Mouse (Mus musculus) embryonic facial prominence, embryonic 13.5 days (tissue): Measurements from ENCODE around the gene Arih2. TPM values are rescaled to one million over a fixed set of nuclear protein-coding genes. Genes with fewer than 3 reads are reported as not detected.
"Not testable (repeated sequence)": the region's sequence is repeated elsewhere in the genome, so short reads cannot be mapped to it uniquely, and the experiment has no call there.

Experiments
- ATAC-seq: fragments of 200-750 bp; cut with Nextera tagmentation; 2 replicates; pipeline ENCODE4 v1.8.0; 2017; ENCODE audit warnings: low read depth; ENCODE audit not compliant: insufficient number of reproducible peaks, insufficient read depth, low FRiP score, low TSS enrichment
- H3K27ac ChIP-seq: fragments of 300-500 bp; sonication (generic); 2 replicates; pipeline ENCODE4 v1.5.1; 2015; ENCODE audit warnings: moderate library complexity, mild to moderate bottlenecking, inconsistent platforms
- H3K27me3 ChIP-seq: fragments of 300-500 bp; sonication (generic); 2 replicates; pipeline ENCODE4 v1.6.1; 2015; ENCODE audit warnings: mild to moderate bottlenecking, inconsistent platforms
- H3K36me3 ChIP-seq: fragments of 300-500 bp; sonication (generic); 2 replicates; pipeline ENCODE4 v1.6.1; 2015; ENCODE audit warnings: mild to moderate bottlenecking, inconsistent platforms
- H3K4me1 ChIP-seq: fragments of 300-500 bp; sonication (generic); 2 replicates; pipeline ENCODE4 v1.6.1; 2015; ENCODE audit warnings: inconsistent platforms
- H3K4me2 ChIP-seq: fragments of 300-500 bp; sonication (generic); 2 replicates; pipeline ENCODE4 v1.6.1; 2015; ENCODE audit warnings: moderate library complexity, mild to moderate bottlenecking, inconsistent platforms
- H3K4me3 ChIP-seq: fragments of 300-500 bp; sonication (generic); 2 replicates; pipeline ENCODE4 v1.5.1; 2015; ENCODE audit warnings: mild to moderate bottlenecking, inconsistent platforms
- H3K9ac ChIP-seq: fragments of 300-500 bp; sonication (generic); 2 replicates; pipeline ENCODE4 v1.6.1; 2015; ENCODE audit warnings: mild to moderate bottlenecking, inconsistent platforms
- H3K9me3 ChIP-seq: fragments of 300-500 bp; sonication (generic); 2 replicates; pipeline ENCODE4 v1.6.1; 2016; ENCODE audit warnings: inconsistent platforms
- WGBS: fragments of 180-500 bp; shearing (Covaris S2); methylation state at CpG from one replicate; pipeline ENCODE4 v1.1.7; 2015; ENCODE audit warnings: mixed read lengths; 5-methylcytosine and 5-hydroxymethylcytosine counted together
- polyA plus RNA-seq: library from polyadenylated mRNA; unstranded; fragments of >200 nt; fragmentation: Nextera tagmentation; extraction: Ambion mirVana; gene quantifications from 2 replicates; pipeline ENCODE4 v1.2.1, GENCODE M21; 2015

Gene Arih2
- polyA plus RNA-seq, 1 experiment from 2014 or later, result 53.7 TPM

DNA sequence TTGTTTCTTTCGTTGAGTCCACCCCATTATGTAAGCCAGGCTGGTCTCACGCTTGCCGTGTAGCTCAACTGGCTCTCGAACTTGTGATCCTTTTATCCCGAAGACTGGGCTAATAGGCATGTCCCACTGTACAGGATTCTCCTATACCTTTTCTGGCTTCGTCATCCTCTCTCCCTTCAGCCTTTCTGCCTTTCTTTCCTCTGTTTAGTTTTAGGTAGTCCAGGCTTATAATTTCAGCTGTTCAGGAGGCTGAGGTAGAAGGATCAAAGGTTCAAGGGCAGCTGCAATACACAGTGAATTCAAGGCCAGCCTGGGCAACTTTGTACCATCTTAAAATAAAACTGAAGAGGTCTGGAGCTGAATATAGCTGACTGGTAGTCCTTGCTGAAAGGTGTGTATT is 38.0 kb upstream of the Arih2 start:
- no peak overlapping the region for H3K9ac ChIP-seq
- 79% methylated on average over 6 of the region's 6 CpGs for WGBS
- no peak for ATAC-seq
- H3K4me2 ChIP-seq, result no peak overlapping the region
- H3K36me3 ChIP-seq, result peaks cover 29% of the 10 kb centered on the region
- no peaks in the 10 kb centered on the region for H3K27me3 ChIP-seq
- no peak overlapping the region for H3K4me3 ChIP-seq
- H3K4me1 ChIP-seq, result peaks cover 5% of the 10 kb centered on the region
- no peaks in the 10 kb centered on the region for H3K9me3 ChIP-seq
- no peak overlapping the region for H3K27ac ChIP-seq

GRCm38 (mm10) chr9:108686475-108686887 is 37.3 kb upstream of the Arih2 start:
- Histone ChIP-seq H3K27me3 (no peaks in the 10 kb centered on the region), H3K9me3 (no peaks in the 10 kb centered on the region), H3K4me2 (no peak overlapping the region), H3K27ac (no peak overlapping the region), H3K4me1 (peaks cover under 1% of the 10 kb centered on the region), H3K9ac (no peak overlapping the region), H3K36me3 (peaks cover 33% of the 10 kb centered on the region), H3K4me3 (no peak overlapping the region)
- WGBS, result 50% methylated on average over 4 of the region's 4 CpGs
- ATAC-seq, result no peak

DNA sequence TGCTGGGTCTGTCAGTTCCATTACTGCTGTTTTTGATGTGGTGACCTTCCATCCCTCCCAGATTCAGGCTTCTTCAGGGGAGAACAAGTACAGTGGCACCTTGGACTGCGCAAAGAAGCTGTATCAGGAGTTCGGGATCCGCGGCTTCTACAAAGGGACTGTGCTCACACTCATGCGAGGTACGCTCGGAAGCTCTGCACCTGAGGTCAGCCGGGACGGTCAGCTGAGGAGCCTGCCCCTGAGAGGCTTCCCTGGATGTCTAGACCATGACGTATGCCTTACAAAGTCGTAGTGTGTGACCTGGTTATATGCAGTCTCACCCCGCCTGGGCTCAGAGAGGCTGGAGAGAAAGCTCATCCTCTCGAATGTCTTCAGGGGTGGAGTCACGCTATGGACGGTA is 30.8 kb upstream of the Arih2 start:
- H3K9ac ChIP-seq, result no peak overlapping the region
- H3K4me2 ChIP-seq, result no peak overlapping the region
- WGBS, result 92% methylated on average over 15 of the region's 15 CpGs
- no peak overlapping the region for H3K27ac ChIP-seq
- no peaks in the 10 kb centered on the region for H3K9me3 ChIP-seq
- no peak overlapping the region for H3K4me3 ChIP-seq
- H3K4me1 ChIP-seq, result no peaks in the 10 kb centered on the region
- peaks cover 68% of the 10 kb centered on the region for H3K36me3 ChIP-seq
- H3K27me3 ChIP-seq, result no peaks in the 10 kb centered on the region
- no peak for ATAC-seq

DNA sequence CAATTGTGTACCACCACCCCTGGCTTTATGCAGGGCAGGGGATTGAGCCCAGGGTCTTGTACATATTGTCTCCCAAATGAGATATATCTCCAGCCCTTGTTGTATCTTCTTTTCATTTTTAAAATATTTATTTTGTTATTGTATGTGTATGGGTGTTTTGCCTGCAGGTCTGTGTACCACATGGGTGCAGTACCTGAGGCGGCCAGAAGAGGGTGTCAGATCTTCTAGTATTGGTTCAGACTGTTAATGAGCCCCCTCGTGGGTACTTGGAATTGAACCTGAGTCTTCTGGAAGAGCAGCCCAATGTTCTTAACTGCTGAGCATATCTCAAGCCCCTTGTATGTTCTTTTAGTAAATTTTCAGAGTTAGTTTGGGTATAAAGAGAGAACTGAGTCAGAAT is 24.0 kb upstream of the Arih2 start:
- H3K9ac ChIP-seq, result no peak overlapping the region
- no peak overlapping the region for H3K27ac ChIP-seq
- H3K36me3 ChIP-seq, result peaks cover 66% of the 10 kb centered on the region
- no peaks in the 10 kb centered on the region for H3K27me3 ChIP-seq
- ATAC-seq, result no peak
- H3K4me3 ChIP-seq, result no peak overlapping the region
- WGBS, result 48% methylated on average over 2 of the region's 2 CpGs
- H3K4me2 ChIP-seq, result no peak overlapping the region
- no peaks in the 10 kb centered on the region for H3K4me1 ChIP-seq
- no peaks in the 10 kb centered on the region for H3K9me3 ChIP-seq

DNA sequence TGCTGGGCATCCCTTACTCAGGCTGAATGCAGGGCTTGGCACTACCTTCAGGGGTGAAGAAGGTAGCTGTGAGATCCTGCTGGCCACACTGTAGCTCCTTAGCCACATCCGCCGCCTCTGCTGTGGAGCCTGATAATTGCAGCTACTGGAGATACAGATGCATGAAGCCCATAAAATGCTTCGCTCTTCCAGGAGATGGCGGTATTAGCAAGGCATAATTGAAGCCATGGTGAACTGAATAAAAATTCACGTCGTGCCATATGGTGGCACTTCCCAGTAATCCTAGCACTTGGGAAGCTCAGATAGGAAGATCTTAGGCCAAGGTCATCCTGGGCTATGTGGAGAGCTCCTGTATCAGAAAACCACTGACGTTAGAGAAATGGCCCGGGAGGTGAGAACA is 20.7 kb upstream of the Arih2 start:
- no peak overlapping the region for H3K4me3 ChIP-seq
- peaks cover 46% of the 10 kb centered on the region for H3K36me3 ChIP-seq
- 53% methylated on average over 8 of the region's 8 CpGs for WGBS
- H3K27me3 ChIP-seq, result no peaks in the 10 kb centered on the region
- no peaks in the 10 kb centered on the region for H3K9me3 ChIP-seq
- ATAC-seq, result no peak
- no peaks in the 10 kb centered on the region for H3K4me1 ChIP-seq
- no peak overlapping the region for H3K27ac ChIP-seq
- no peak overlapping the region for H3K4me2 ChIP-seq
- H3K9ac ChIP-seq, result no peak overlapping the region

DNA sequence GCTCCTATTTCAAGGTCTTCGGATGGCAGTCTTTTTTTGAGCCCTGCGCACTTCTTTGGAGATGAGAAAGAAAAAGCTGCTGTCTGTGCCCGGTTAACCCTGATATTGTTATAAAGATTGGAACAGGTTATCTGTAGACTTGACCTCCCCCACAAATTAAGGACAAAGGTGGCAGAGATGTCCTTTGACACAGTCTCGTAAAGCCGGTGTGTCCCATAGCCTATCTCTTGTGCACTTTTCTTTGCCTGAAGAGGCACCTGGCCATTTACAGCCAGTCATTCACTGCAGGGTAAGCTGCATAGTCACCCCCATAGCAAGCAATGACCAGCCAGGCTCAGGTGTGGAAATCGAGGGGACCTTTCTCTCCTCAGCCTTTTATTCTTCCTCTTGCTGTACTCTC is 13.5 kb upstream of the Arih2 start:
- Histone ChIP-seq H3K4me3 (peak overlapping the region; percentile 71), H3K9me3 (no peaks in the 10 kb centered on the region), H3K27ac (no peak overlapping the region), H3K4me2 (peak overlapping the region; percentile 66), H3K4me1 (peaks cover 10% of the 10 kb centered on the region), H3K9ac (peak overlapping the region; percentile 74), H3K27me3 (no peaks in the 10 kb centered on the region), H3K36me3 (no peaks in the 10 kb centered on the region)
- ATAC-seq, result no peak
- 45% methylated on average over 6 of the region's 6 CpGs for WGBS

DNA sequence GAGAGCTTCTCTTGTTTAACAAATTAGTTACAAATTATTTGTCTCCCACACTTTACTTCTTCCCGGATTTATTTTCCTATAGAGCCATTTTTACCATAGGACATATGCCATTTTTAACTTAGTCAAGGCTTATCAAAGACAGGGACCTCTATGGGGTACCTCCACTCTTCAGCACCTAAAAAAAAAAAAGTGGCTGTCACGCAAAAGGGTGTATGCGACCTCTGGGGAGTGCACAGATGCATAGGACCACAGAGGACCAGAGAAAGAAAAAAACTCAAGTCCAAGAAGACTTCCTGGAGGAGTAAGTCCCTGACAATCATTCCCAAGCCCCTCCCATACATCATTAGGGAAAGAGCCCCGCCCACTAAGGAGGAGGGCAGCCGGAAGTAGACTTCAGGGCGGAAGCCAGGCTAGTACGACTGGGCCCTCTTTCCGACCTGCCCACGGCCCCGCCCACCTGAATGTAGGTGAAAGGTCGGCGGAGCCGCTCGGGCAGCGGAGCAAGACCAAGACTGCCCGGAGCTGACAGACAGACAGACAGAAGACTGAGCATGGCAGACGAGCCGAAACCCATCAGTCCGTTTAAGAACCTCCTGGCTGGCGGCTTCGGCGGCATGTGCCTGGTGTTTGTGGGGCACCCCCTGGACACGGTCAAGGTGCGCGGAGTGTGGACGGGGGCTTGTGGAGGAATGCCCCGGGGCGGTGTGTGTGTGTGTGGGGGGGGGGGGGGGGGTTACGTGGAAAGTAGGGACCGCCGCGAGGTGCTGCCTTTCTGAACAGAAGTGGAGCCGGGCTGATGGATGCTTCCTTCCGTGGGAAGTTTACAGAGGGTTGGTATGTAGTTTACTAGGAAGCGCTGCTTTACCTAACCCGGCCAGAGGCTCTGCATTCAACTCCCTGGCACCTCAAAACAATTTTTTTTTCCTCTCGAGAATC is 12.8 kb upstream of the Arih2 start, which contains the start of gene Slc25a20:
Gene Slc25a20 (plus strand): TSS at position 412 of the 936 bp plus-strand sequence.
- Histone ChIP-seq H3K9me3 (no peaks in the 10 kb centered on the region), H3K27me3 (no peaks in the 10 kb centered on the region), H3K4me1 (peaks cover 10% of the 10 kb centered on the region), H3K36me3 (no peaks in the 10 kb centered on the region), H3K27ac (no peak within 1 kb of the TSS), H3K4me2 (peak within 1 kb of the TSS; percentile 66), H3K9ac (peak within 1 kb of the TSS; percentile 74), H3K4me3 (peak within 1 kb of the TSS; percentile 71)
- WGBS, result 2% methylated on average over 36 of the region's 37 CpGs
- peak; percentile 86 for ATAC-seq

DNA sequence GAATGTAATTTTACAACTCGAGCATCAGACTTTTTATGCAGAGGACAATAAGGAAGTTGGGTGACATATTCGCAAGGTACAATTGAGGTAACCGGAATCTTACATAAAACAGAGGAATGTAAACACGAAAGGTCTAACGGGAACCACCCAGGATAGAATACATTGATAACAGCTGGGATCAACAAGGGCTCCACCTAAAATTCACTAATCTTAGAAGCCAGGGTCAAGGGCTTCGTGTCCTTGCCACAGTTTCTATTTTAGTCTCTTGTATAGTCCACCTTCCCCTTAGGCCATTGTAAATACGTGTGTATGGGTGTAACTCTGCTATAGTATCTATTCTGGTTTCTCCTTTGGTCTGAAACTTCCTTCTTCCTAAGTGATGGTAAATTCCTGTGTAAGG is 6.7 kb upstream of the Arih2 start:
- not testable (repeated sequence) for H3K36me3 ChIP-seq, H3K4me1 ChIP-seq, H3K27ac ChIP-seq, H3K9me3 ChIP-seq, ATAC-seq, H3K4me2 ChIP-seq, H3K9ac ChIP-seq, H3K4me3 ChIP-seq, H3K27me3 ChIP-seq
- WGBS, result 78% methylated on average over 7 of the region's 7 CpGs

DNA sequence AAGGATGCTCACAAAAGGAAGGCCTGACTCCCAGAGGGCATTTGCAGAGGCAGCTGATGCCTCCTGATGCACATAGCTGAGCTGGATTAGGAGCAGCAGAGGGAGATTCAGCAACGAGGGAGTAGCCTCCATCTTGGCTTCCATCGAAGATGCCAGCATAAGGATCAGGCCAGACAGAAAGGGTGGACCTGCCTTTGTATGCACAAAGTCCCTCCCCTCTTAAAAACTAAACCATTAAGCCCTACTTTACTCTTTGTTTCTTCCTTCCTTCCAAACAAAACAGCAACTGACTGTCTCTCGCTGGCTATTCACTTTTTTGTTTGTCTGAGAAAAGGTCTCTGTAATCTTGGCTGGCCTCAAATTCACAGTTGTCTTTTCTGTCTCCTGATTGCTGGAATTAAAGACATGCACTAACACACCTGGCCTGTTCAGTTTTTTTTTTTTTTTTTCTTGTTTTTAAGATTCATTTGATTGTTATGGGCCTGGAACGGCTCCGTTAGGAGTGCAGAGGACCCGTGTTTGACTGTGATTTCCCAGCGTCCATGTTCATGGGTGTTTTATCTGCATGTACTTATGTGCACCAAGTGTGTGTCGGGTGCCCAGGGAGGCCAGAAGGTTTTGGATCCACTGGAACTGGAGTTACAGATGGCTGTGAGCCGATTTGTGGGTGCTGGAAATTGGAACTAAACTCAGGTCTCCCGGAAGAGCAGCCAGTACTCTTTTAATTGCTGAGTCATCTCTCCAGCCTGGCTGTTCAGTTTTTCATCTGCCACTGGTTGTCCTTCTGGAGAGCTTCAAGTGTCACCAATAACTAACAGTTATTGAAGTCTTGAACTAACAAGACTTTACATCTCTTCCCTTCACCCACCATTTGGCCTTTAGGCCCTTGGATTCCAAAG is 5.6 kb upstream of the Arih2 start:
- H3K4me2 ChIP-seq, result no peak overlapping the region
- no peaks in the 10 kb centered on the region for H3K36me3 ChIP-seq
- peaks cover 4% of the 10 kb centered on the region for H3K4me1 ChIP-seq
- no peak overlapping the region for H3K9ac ChIP-seq
- H3K4me3 ChIP-seq, result no peak overlapping the region
- no peak overlapping the region for H3K27ac ChIP-seq
- no peaks in the 10 kb centered on the region for H3K9me3 ChIP-seq
- no peaks in the 10 kb centered on the region for H3K27me3 ChIP-seq
- 77% methylated on average over 10 of the region's 10 CpGs for WGBS
- ATAC-seq, result no peak

GRCm38 (mm10) chr9:108649561-108650440 is 615 bp upstream of the Arih2 start:
- no peaks in the 10 kb centered on the region for H3K27me3 ChIP-seq
- peaks cover 12% of the 10 kb centered on the region for H3K4me1 ChIP-seq
- 30% methylated on average over 29 of the region's 29 CpGs for WGBS
- peak overlapping the region; percentile 93 for H3K9ac ChIP-seq
- ATAC-seq, result peak; percentile 64; the same call in 1 of the 2 replicates
- H3K4me3 ChIP-seq, result peak overlapping the region; percentile 98
- H3K9me3 ChIP-seq, result no peaks in the 10 kb centered on the region
- peak overlapping the region; percentile 89 for H3K27ac ChIP-seq
- no peaks in the 10 kb centered on the region for H3K36me3 ChIP-seq
- peak overlapping the region; percentile 76 for H3K4me2 ChIP-seq

DNA sequence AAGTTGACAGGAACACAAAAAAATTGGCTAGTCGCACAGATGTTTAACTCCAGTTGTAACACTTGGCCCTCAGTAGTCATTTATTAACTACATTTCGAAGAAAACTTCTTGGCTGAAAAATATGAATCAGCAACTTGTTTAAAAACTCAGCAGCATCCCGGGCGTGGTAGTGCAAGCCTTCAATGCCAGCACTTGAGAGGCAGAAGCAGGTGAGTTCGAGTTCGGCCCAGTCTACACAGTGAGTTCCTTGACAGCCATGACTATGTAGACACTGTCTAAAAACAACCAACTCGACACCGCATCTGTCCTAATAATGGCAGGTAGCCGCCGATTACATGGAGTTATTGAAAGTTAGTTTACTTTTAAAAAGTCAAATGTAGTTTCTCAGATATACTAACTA is 1.0 kb downstream of the Arih2 start:
- H3K27ac ChIP-seq, result peak overlapping the region; percentile 89; the same call in 1 of the 2 replicates
- H3K36me3 ChIP-seq, result peaks cover 3% of the 10 kb centered on the region; the same call in 1 of the 2 replicates
- H3K9ac ChIP-seq, result peak overlapping the region; percentile 93
- peak overlapping the region; percentile 76 for H3K4me2 ChIP-seq
- no peaks in the 10 kb centered on the region for H3K9me3 ChIP-seq
- peak overlapping the region; percentile 98 for H3K4me3 ChIP-seq
- peaks cover 12% of the 10 kb centered on the region for H3K4me1 ChIP-seq
- H3K27me3 ChIP-seq, result no peaks in the 10 kb centered on the region
- ATAC-seq, result no peak
- WGBS, result 49% methylated on average over 10 of the region's 10 CpGs
